Mouse (Mus musculus) midbrain, postnatal 0 days (tissue): Measurements from ENCODE around the gene Ubb. TPM values are rescaled to one million over a fixed set of nuclear protein-coding genes. Genes with fewer than 3 reads are reported as not detected.
A peak's percentile ranks its signal among the peaks of the same experiment; 100 is the strongest.

Experiments
- ATAC-seq: fragments of 200-750 bp; cut with Nextera tagmentation; 2 replicates; pipeline ENCODE4 v1.8.0; 2017; ENCODE audit warnings: moderate number of reproducible peaks, mild to moderate bottlenecking, moderate TSS enrichment, moderate library complexity; ENCODE audit not compliant: low FRiP score
- DNase-seq: peaks from one replicate; pipeline ENCODE4 v3.0.0-alpha.2; 2015; ENCODE audit warnings: low spot score
- H3K27ac ChIP-seq: fragments of 300-500 bp; sonication (generic); 2 replicates; pipeline ENCODE4 v1.5.1; 2014; ENCODE audit warnings: low read depth, mild to moderate bottlenecking, low read length, mixed read lengths
- H3K27me3 ChIP-seq: fragments of 300-500 bp; sonication (generic); 2 replicates; pipeline ENCODE4 v1.6.1; 2014; ENCODE audit warnings: low read length, control low read depth, mixed read lengths; ENCODE audit not compliant: insufficient read depth
- H3K36me3 ChIP-seq: fragments of 300-500 bp; sonication (generic); 2 replicates; pipeline ENCODE4 v1.6.1; 2014; ENCODE audit warnings: low read length, control low read depth, mixed read lengths; ENCODE audit not compliant: insufficient read depth
- H3K4me1 ChIP-seq: fragments of 300-500 bp; sonication (generic); 2 replicates; pipeline ENCODE4 v1.6.1; 2014; ENCODE audit warnings: mild to moderate bottlenecking, control low read depth, antibody characterized with exemption, low read length, mixed read lengths; ENCODE audit not compliant: insufficient read depth
- H3K4me2 ChIP-seq: fragments of 300-500 bp; sonication (generic); 2 replicates; pipeline ENCODE4 v1.6.1; 2014; ENCODE audit warnings: low read depth, mild to moderate bottlenecking, low read length, mixed read lengths; ENCODE audit not compliant: poor library complexity, severe bottlenecking
- H3K4me3 ChIP-seq: fragments of 300-500 bp; sonication (generic); 2 replicates; pipeline ENCODE4 v1.5.1; 2014; ENCODE audit warnings: low read depth, mild to moderate bottlenecking, low read length, moderate library complexity
- H3K9ac ChIP-seq: fragments of 300-500 bp; sonication (generic); replicated peaks from 2 replicates; pipeline ENCODE4 v1.6.1; 2014; ENCODE audit warnings: mild to moderate bottlenecking, low read length, moderate library complexity, mixed read lengths; ENCODE audit not compliant: poor library complexity, severe bottlenecking
- H3K9me3 ChIP-seq: fragments of 300-500 bp; sonication (generic); 2 replicates; pipeline ENCODE4 v1.6.1; 2016; ENCODE audit warnings: low read length, control low read depth
- CTCF ChIP-seq: IDR thresholded peaks from 2 replicates; pipeline ENCODE4 v1.5.1; 2016; ENCODE audit warnings: antibody characterized with exemption, mild to moderate bottlenecking
- WGBS: fragments of 180-500 bp; shearing (Covaris S2); extraction: QIAGEN DNeasy Blood & Tissue Kit; methylation state at CpG from one replicate; pipeline ENCODE4 v1.1.7; 2014; 5-methylcytosine and 5-hydroxymethylcytosine counted together
- polyA plus RNA-seq: library from polyadenylated mRNA; unstranded; fragments of >200 nt; fragmentation: Nextera tagmentation; extraction: Ambion mirVana; gene quantifications from 2 replicates; pipeline ENCODE4 v1.2.1, GENCODE M21; 2015
- total RNA-seq: library from RNA; depleted of rRNA; stranded (reverse); fragments of >200 nt; gene quantifications from 2 replicates; pipeline ENCODE4 v1.2.3, GENCODE M21; 2014

Ubb gene
- total and polyA plus RNA-seq, 2 experiments from 2014 or later, result 2,095 to 4,479 TPM

DNA sequence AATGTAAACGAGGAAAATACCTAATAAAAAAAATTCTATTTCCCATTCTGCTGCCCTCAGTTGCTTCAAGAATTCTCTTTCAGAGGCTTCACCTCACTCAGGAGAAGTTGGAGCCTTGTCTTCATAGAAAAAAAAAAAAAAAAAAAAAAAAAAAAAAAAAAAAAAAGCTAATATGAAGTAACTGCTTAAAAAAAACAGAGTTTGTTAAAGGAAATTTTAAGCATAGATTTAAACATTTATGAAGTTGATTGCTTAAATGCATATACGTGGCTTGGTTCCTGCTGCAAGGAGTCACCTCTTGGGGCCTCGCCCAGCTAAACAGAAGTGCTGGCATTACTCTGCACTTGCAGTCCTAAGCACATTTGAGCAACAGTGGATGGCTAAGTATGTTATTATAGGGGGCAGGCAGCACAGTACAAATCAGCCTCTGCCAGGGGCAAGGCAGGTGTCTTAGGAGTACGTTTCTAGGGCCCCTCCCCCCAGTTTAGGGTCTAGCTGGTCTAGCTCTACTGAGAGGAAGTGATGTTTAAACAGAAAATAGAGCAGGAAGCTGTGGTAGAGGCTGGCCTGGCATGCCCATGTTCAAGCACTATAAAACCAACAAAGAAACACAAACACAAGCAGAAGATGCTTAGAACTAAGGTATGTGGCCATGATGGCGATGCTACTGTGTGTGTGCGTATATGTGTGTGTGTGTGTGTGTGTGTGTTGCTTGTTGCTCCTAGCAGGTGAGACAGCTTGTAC lies 23.2 kb downstream of the Ubb start, which contains the start of gene Trpv2:
Gene Trpv2 (plus strand): TSS at position 528 of the 744 bp plus-strand sequence.
- Histone ChIP-seq H3K36me3 (0 out of 2 replicates have a peak, but pooled peaks cover 7% of the 10 kb centered on the region), H3K27me3 (no peaks in the 10 kb centered on the region), H3K27ac (peak within 1 kb of the TSS; percentile 85), H3K4me2 (peak within 1 kb of the TSS; percentile 94), H3K4me3 (peak within 1 kb of the TSS; percentile 51), H3K9me3 (no peaks in the 10 kb centered on the region), H3K9ac (peak within 1 kb of the TSS; percentile 66; the same call in 1 of the 2 replicates), H3K4me1 (peaks cover 9% of the 10 kb centered on the region; the same call in 1 of the 2 replicates)
- WGBS, result 82% methylated on average over 6 of the region's 6 CpGs
- no peak for TF ChIP-seq CTCF
- ATAC-seq (no peak), DNase-seq (no peak)

DNA sequence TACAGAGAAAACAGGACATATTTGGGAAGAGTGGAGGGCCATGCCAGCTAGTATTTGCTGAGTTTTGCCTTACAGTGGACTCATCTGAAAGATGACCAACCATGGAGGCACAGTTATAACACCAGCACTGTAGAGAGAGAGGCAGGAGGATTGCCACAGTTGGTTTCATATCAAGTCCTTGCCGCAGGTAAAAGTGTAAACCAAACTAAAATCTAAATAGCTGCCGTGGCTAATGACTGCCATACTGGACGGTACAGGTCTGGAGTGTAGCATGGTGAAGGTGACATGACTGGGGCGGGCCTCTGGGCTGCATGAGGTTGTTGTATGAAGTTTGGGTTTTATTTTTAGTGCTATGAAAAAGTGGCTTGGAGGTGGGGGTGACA lies 23.7 kb downstream of the Ubb start:
- TF ChIP-seq CTCF, result no peak
- ATAC-seq (no peak), DNase-seq (no peak)
- Histone ChIP-seq H3K4me3 (no peak overlapping the region; the same call in 1 of the 2 replicates), H3K9ac (no peak overlapping the region), H3K4me2 (peak overlapping the region; percentile 94; the same call in 1 of the 2 replicates), H3K27me3 (no peaks in the 10 kb centered on the region), H3K9me3 (no peaks in the 10 kb centered on the region), H3K36me3 (0 out of 2 replicates have a peak, but pooled peaks cover 7% of the 10 kb centered on the region), H3K27ac (peak overlapping the region; percentile 85), H3K4me1 (peaks cover 9% of the 10 kb centered on the region; the same call in 1 of the 2 replicates)
- WGBS, result 83% methylated on average over 4 of the region's 4 CpGs

GRCm38 (mm10) chr11:62575297-62575658 lies 24.3 kb downstream of the Ubb start:
- DNase-seq (peak; percentile 90), ATAC-seq (peak; percentile 79)
- H3K27ac ChIP-seq, result peak overlapping the region; percentile 85
- TF ChIP-seq CTCF, result peak; percentile 96
- H3K4me1 ChIP-seq, result peaks cover 9% of the 10 kb centered on the region; the same call in 1 of the 2 replicates
- H3K36me3 ChIP-seq, result 0 out of 2 replicates have a peak, but pooled peaks cover 7% of the 10 kb centered on the region
- 2% methylated on average over 9 of the region's 9 CpGs for WGBS
- H3K9ac ChIP-seq, result peak overlapping the region; percentile 66
- H3K4me3 ChIP-seq, result peak overlapping the region; percentile 51
- peak overlapping the region; percentile 94 for H3K4me2 ChIP-seq
- no peaks in the 10 kb centered on the region for H3K27me3 ChIP-seq
- H3K9me3 ChIP-seq, result no peaks in the 10 kb centered on the region

- ATAC-seq, result peak; percentile 72
- peaks cover 9% of the 10 kb centered on the region; the same call in 1 of the 2 replicates for H3K4me1 ChIP-seq
- 2% methylated on average over 27 of the region's 27 CpGs for WGBS
- peak overlapping the region; percentile 94 for H3K4me2 ChIP-seq
- TF ChIP-seq CTCF, result no peak
- H3K9me3 ChIP-seq, result no peaks in the 10 kb centered on the region
- 0 out of 2 replicates have a peak, but pooled peaks cover 7% of the 10 kb centered on the region for H3K36me3 ChIP-seq
- peak; percentile 70 for DNase-seq
- H3K27me3 ChIP-seq, result no peaks in the 10 kb centered on the region
- H3K27ac ChIP-seq, result peak overlapping the region; percentile 85
- H3K4me3 ChIP-seq, result peak overlapping the region; percentile 51
- H3K9ac ChIP-seq, result peak overlapping the region; percentile 66
Observed at GRCm38 (mm10) chr11:62575659-62576438, 24.9 kb downstream of the Ubb start.

DNA sequence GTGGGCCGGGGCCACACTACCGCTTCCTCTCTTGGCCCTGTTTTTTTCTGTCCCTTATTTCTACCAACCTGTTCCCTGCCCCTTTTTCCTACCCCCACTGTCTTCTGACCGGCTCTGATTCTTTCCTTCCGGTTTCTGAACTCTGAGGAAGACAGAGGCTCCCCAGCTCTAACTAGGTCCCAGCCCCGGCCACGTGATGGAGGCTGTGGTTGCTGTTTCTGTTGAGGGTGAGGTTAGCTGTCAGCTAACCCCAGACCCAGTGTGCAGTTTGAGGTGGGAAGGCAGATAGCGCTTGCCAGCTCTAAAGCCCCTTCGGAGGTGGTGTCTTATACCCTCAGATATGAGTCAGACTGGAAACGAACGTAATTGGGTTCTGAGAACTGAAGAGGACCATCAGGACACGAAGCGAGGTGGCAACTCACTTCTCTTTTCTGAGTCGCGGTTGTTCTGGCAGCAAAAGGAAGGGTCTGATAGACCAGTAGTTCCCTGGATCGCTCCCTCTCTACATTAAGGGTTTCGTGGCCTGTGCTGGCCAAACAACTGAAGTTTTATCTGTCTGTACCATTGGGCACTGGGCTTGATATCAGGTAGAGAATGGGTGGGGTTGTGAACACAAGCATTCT lies 25.7 kb downstream of the Ubb start:
- 55% methylated on average over 16 of the region's 16 CpGs for WGBS
- no peaks in the 10 kb centered on the region for H3K27me3 ChIP-seq
- peak overlapping the region; percentile 51 for H3K4me3 ChIP-seq
- H3K9ac ChIP-seq, result peak overlapping the region; percentile 66
- H3K4me1 ChIP-seq, result peaks cover 9% of the 10 kb centered on the region; the same call in 1 of the 2 replicates
- peak overlapping the region; percentile 85 for H3K27ac ChIP-seq
- ATAC-seq (0 out of 2 replicates have a peak, but pooled peaks have one; percentile 1), DNase-seq (no peak)
- no peaks in the 10 kb centered on the region for H3K9me3 ChIP-seq
- peak overlapping the region; percentile 94 for H3K4me2 ChIP-seq
- no peak for TF ChIP-seq CTCF
- H3K36me3 ChIP-seq, result 0 out of 2 replicates have a peak, but pooled peaks cover 7% of the 10 kb centered on the region
